Mouse (Mus musculus) forebrain, embryonic 10.5 days (tissue): ENCODE measurements around the gene Gbp3. TPM values are rescaled to one million over a fixed set of nuclear protein-coding genes. Genes with fewer than 3 reads are reported as not detected.
"Not testable (repeated sequence)": the region's sequence is repeated elsewhere in the genome, so short reads cannot be mapped to it uniquely, and the experiment has no call there.

Source experiments
- DNase-seq: peaks from one replicate; pipeline ENCODE4 v3.0.0-alpha.2; 2017; ENCODE audit warnings: low spot score; ENCODE audit errors: extremely low spot score
- H3K27ac ChIP-seq: fragments of 300-500 bp; sonication (generic); 2 replicates; pipeline ENCODE4 v1.5.1; 2016; ENCODE audit warnings: mild to moderate bottlenecking
- H3K27me3 ChIP-seq: fragments of 300-500 bp; sonication (generic); 2 replicates; pipeline ENCODE4 v1.6.1; 2016; ENCODE audit warnings: mild to moderate bottlenecking; ENCODE audit not compliant: poor library complexity, severe bottlenecking
- H3K36me3 ChIP-seq: fragments of 300-500 bp; sonication (generic); replicated peaks from 2 replicates; pipeline ENCODE4 v1.6.1; 2016; ENCODE audit warnings: mild to moderate bottlenecking, moderate library complexity
- H3K4me1 ChIP-seq: fragments of 300-500 bp; sonication (generic); 2 replicates; pipeline ENCODE4 v1.6.1; 2016
- H3K4me3 ChIP-seq: fragments of 300-500 bp; sonication (generic); 2 replicates; pipeline ENCODE4 v1.5.1; 2016; ENCODE audit warnings: mild to moderate bottlenecking, moderate library complexity
- H3K9me3 ChIP-seq: fragments of 300-500 bp; sonication (generic); 2 replicates; pipeline ENCODE4 v1.6.1; 2016; ENCODE audit warnings: mild to moderate bottlenecking, moderate library complexity
- WGBS: fragments of 180-500 bp; shearing (Covaris S2); methylation state at CpG from one replicate; pipeline ENCODE4 v1.1.7; 2016; 5-methylcytosine and 5-hydroxymethylcytosine counted together
- polyA plus RNA-seq: library from polyadenylated mRNA; unstranded; fragments of >200 nt; fragmentation: Nextera tagmentation; extraction: Ambion mirVana; gene quantifications from 2 replicates; pipeline ENCODE4 v1.2.1, GENCODE M21; 2016

The Gbp3 gene
- polyA plus RNA-seq, 1 experiment from 2014 or later, result 0.21 TPM

DNA sequence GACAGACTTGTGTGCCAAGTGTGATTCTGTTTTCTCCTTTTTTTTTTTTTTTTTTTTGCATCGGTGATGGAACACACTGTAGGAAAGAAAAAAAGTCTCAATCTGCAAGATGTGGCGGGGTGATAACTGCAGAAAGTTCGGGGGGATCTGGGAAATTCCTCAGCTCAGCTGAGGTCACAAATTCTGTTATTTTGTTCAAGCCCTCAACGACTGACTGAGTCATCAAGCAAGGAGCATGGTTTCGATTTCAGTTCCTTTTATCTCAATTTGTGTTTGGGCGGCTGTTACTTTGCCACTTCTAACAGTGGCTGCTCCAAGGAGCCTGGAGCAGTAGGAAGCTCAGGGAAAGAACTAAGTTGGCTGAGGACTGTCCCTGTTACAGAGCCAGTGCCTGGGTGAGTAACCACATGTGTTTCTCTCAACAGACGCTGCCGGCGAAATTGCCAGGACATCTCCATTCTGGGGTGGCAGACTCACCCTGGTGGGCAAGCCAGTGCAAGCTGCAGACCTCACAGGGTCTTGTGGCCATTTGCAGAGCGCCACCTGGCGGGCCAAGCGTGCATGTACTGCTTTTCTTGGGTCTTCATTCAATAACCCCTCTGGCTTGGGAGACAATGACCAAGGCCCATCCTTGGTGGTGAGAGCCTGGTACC is 596 bp downstream of the Gbp3 start:
- WGBS, result 24% methylated on average over 12 of the region's 12 CpGs
- H3K36me3 ChIP-seq, result no peaks in the 10 kb centered on the region
- DNase-seq, result peak; percentile 81
- peaks cover 11% of the 10 kb centered on the region for H3K4me1 ChIP-seq
- no peaks in the 10 kb centered on the region for H3K27me3 ChIP-seq
- peak overlapping the region; percentile 43 for H3K4me3 ChIP-seq
- H3K9me3 ChIP-seq, result no peaks in the 10 kb centered on the region
- no peak overlapping the region for H3K27ac ChIP-seq

DNA sequence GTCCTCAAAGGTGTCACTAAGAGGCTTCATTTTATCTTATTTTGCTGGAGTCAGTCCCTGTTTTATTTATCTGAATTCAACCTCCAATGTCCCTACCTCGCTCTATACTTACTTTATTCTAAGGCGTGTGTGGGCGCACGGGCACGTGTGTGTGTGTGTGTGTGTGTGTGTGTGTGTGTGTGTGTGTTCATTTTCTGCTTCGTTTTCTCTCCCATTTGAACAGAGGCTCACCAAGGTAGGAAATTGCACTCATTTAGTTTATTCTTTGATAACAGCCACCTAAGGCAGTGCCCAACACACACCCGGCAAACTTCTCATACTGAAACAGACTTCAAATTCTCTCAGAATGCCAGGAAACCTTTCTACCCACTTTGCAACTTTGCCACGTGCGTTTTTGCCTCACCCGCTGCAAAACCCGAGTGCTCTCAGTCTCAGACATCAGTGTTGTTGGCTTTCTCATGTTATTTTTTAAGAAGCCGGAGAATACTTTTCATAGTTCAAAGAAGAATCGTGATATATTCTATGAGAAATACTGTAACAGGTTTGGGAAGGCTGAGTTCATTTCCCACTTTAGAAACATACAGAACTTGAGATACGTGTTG is 1.3 kb downstream of the Gbp3 start:
- Histone ChIP-seq H3K4me1 (peaks cover 11% of the 10 kb centered on the region), H3K9me3 (no peaks in the 10 kb centered on the region), H3K36me3 (no peaks in the 10 kb centered on the region), H3K27ac (no peak overlapping the region), H3K4me3 (no peak overlapping the region), H3K27me3 (no peaks in the 10 kb centered on the region)
- no peak for DNase-seq
- WGBS, result 91% methylated on average over 14 of the region's 14 CpGs

DNA sequence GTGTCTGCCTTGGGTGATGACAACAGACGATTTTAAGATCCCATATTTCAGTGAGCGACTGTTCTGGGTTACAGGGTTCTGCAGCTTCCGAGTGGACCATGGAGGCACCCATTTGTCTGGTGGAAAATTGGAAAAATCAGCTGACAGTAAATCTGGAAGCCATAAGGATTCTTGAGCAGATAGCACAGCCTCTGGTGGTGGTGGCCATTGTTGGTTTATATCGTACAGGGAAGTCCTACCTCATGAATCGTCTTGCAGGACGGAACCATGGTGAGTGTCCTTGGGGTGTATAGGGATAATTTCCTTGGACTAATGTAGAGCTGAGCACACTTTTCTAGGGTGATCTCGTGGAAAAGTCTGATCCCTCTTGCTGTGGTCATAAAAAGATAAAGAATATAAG is 1.8 kb downstream of the Gbp3 start:
- WGBS, result 89% methylated on average over 7 of the region's 7 CpGs
- Histone ChIP-seq H3K27ac (no peak overlapping the region), H3K27me3 (no peaks in the 10 kb centered on the region), H3K4me1 (peaks cover 11% of the 10 kb centered on the region), H3K9me3 (no peaks in the 10 kb centered on the region), H3K36me3 (no peaks in the 10 kb centered on the region), H3K4me3 (no peak overlapping the region)
- no peak for DNase-seq

DNA sequence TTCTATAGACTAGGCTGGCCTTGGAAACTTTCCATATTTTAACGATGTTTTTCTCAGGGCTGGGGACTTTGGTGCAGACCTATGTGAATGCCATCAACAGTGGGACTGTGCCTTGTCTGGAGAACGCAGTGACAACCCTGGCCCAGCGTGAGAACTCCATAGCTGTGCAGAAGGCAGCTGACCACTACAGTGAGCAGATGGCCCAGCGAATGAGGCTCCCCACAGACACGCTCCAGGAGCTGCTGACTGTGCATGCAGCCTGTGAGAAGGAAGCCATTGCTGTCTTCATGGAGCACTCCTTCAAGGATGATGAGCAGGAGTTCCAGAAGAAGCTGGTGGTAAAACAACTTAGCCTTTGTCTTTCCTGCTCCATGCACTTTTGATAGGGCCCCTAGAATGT is 7.7 kb downstream of the Gbp3 start:
- DNase-seq, result not testable (repeated sequence)

DNA sequence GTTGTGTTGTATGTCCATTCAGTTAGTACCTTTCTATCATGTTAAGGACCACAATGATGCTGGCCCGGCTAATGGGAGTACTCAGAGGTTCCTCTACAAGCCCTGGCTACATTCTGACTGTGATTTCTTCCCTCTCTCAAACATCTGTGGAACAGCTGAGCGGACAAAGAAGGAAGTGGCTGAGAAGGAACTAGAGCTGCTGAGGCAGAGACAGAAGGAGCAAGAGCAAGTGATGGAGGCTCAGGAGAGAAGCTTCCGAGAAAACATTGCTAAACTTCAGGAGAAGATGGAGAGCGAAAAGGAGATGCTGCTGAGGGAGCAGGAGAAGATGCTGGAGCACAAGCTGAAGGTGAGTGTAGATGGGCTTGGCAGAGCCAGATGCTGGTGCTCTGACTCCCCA is 10.9 kb downstream of the Gbp3 start:
- H3K4me3 ChIP-seq, result no peak overlapping the region
- H3K4me1 ChIP-seq, result no peaks in the 10 kb centered on the region
- no peak for DNase-seq
- no peaks in the 10 kb centered on the region for H3K27me3 ChIP-seq
- no peaks in the 10 kb centered on the region for H3K36me3 ChIP-seq
- no peak overlapping the region for H3K27ac ChIP-seq
- WGBS, result 92% methylated on average over 4 of the region's 4 CpGs
- H3K9me3 ChIP-seq, result no peaks in the 10 kb centered on the region

More for the DNA sequence above, 7.7 kb downstream of the Gbp3 start:
- 81% methylated on average over 5 of the region's 5 CpGs for WGBS
- H3K4me1 ChIP-seq, H3K36me3 ChIP-seq, H3K27ac ChIP-seq, H3K4me3 ChIP-seq, H3K9me3 ChIP-seq, H3K27me3 ChIP-seq: not testable (repeated sequence)

DNA sequence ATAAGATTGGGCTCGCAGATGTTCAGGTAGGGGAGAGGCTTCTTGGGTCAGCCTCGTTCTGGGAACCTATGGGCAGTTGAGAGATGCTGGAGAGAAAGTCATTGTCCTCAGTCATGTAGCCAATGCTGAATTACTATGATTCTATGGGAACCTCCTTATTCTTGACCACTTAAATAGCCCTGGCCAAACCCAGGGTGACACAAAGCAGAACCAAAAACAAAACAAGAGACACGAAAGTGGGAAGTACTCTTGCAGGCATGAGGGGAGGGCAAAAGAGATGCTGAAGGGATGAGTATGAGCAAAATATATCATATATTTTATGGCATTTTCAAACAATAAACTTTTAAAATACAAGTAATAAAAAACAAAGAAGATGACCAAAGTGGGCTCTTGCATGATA is 17.3 kb downstream of the Gbp3 start:
- no peak overlapping the region for H3K4me3 ChIP-seq
- H3K27me3 ChIP-seq, result no peaks in the 10 kb centered on the region
- H3K4me1 ChIP-seq, result no peaks in the 10 kb centered on the region
- H3K27ac ChIP-seq, result no peak overlapping the region
- DNase-seq, result no peak
- H3K9me3 ChIP-seq, result no peaks in the 10 kb centered on the region
- WGBS, result 86% methylated on average over 3 of the region's 3 CpGs
- H3K36me3 ChIP-seq, result no peaks in the 10 kb centered on the region

DNA sequence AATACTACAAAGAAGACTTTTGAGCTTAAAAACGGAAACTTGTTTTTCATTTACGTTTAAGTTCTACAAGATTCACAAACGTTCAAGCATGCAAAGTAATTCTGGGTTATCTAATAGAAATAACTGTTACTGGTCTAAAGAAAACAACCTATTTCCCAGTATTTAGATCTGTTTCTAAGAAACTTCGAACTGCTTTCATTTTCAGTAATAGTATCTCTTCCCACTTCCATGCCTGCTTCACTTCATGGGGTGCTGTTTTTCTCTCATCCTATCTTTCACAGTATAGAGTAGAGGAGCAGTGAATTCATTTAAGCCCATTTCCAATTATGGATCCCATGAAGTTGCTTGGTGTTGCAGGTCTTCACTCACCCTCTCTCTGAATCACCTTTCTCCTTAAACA is 18.5 kb downstream of the Gbp3 start:
- WGBS, result 90% methylated on average over 4 of the region's 4 CpGs
- no peak for DNase-seq
- Histone ChIP-seq H3K27me3 (no peaks in the 10 kb centered on the region), H3K4me1 (no peaks in the 10 kb centered on the region), H3K4me3 (no peak overlapping the region), H3K36me3 (no peaks in the 10 kb centered on the region), H3K27ac (no peak overlapping the region), H3K9me3 (no peaks in the 10 kb centered on the region)

DNA sequence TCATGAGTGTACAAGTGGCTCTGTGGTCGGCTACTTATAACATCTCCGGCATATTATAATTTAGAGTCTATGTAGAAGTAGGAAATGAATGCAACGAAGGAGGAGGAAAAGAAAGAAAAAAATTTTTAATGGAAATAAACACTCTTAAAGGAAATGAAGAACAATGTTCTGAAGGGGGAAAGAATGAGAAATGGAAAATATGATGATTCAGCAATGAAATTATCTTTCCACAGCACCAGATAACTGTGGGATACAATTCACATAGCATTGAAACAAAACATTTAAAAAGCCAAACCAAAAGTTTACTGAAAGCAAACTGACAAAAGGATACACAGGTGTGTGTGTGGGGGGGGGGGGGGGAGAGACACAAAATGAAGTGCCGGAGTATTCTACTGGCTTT is 23.2 kb downstream of the Gbp3 start:
- Histone ChIP-seq H3K27ac (no peak overlapping the region), H3K27me3 (no peaks in the 10 kb centered on the region), H3K9me3 (no peaks in the 10 kb centered on the region), H3K4me1 (no peaks in the 10 kb centered on the region), H3K4me3 (no peak overlapping the region), H3K36me3 (no peaks in the 10 kb centered on the region)
- DNase-seq, result no peak
- 92% methylated on average over 4 of the region's 4 CpGs for WGBS

DNA sequence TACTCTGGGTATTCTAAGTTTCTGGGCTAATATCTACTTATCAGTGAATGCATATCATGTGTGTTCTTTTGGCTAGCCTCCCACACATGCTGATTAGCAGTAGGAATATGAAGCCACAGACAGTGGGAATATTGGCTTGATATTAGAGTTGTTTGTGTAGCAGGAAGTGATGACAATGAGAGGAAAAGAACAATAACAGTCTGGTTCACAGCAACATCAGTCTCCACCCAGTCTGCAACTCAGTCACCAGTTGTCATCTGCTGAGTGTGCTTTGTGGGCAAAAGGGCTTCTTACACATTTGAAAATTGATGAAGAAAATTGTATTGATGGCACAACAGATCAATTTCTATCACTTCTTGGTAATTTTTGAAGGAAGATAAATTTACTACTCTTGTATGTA is 27.6 kb downstream of the Gbp3 start:
- Histone ChIP-seq H3K4me3 (no peak overlapping the region), H3K9me3 (no peaks in the 10 kb centered on the region), H3K27me3 (no peaks in the 10 kb centered on the region), H3K27ac (no peak overlapping the region), H3K4me1 (no peaks in the 10 kb centered on the region), H3K36me3 (no peaks in the 10 kb centered on the region)
- no peak for DNase-seq

DNA sequence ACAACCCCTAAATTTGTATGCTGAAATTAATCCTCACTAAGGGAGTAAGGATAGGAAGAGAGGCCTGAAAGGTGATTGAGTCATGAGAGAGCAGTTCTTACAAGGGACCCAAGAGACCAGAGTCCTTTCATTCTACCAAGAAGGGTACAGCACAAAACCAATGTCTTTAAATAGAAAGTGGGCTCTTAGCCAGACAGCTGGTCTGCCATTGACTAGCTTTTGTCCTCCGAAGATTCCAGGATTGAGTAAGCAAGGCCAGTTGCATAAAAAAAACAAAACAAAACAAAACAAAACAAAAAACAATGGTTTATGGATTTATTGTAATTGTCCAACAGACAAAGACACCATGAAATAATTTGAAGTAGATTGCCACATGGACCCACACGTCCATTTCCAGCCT is 29.1 kb downstream of the Gbp3 start:
- Histone ChIP-seq H3K27ac (no peak overlapping the region), H3K4me1 (no peaks in the 10 kb centered on the region), H3K36me3 (no peaks in the 10 kb centered on the region), H3K27me3 (no peaks in the 10 kb centered on the region), H3K4me3 (no peak overlapping the region), H3K9me3 (no peaks in the 10 kb centered on the region)
- DNase-seq, result no peak
- 85% methylated on average over 2 of the region's 2 CpGs for WGBS

DNA sequence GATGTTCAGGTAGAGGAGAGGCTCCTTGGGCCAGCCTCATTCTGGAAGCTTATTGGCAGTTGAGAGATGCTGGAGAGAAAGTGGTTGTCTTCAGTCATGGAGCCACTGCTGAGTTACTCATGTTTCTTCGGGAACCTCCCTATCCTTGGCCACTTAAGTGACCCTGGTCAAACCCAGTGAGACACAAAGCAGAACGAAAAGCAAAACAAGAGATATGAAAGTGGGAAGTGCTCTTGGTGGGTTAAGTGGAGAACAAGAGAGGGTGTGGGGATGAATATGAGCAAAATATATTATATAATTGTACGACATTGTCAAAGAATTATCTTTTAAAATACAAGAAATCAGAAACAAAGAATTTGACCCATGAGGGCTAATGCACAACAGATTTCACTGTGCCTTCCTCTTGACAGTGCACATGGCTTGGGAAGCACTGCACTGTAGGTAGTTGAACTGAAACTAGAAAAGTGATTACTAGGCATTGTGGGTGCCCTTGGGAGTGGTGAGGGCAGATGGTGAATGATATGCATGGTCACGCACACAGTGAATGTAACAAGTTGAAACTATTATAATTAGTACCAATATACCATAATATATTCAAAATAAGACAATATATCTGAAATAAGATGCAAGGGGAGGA is 30.7 kb downstream of the Gbp3 start:
- no peak overlapping the region for H3K27ac ChIP-seq
- no peaks in the 10 kb centered on the region for H3K27me3 ChIP-seq
- no peaks in the 10 kb centered on the region for H3K36me3 ChIP-seq
- DNase-seq, result no peak
- no peaks in the 10 kb centered on the region for H3K4me1 ChIP-seq
- H3K9me3 ChIP-seq, result no peaks in the 10 kb centered on the region
- 93% methylated on average over 4 of the region's 4 CpGs for WGBS
- no peak overlapping the region for H3K4me3 ChIP-seq

DNA sequence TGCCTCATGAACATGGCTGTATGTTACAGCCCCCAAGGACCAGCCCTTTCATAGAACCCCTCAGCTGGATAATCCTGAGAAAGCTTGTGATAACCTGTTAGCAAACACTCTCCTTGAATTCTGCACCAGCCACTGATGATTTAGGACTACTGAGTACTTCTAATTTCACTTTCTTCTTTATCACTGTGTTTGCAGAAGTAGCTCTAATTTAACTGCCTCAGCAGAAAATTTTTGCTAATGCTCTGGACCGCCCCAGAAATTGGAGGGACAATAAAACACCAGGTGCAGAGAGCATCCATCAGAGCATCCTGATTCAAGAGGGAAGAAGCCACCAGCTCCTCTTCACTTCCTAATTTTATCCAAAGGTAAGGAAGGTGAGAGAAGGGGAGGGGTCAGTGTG is 34.7 kb downstream of the Gbp3 start, which contains the start of gene Gbp2b:
TSS of gene Gbp2b (plus strand) at position 301 of the 400 bp plus-strand sequence.
- no peak for DNase-seq
- no peaks in the 10 kb centered on the region for H3K9me3 ChIP-seq
- H3K27ac ChIP-seq, result no peak within 1 kb of the TSS
- H3K4me1 ChIP-seq, result no peaks in the 10 kb centered on the region
- no peaks in the 10 kb centered on the region for H3K27me3 ChIP-seq
- 82% methylated on average over 1 of the region's 1 CpGs for WGBS
- H3K4me3 ChIP-seq, result no peak within 1 kb of the TSS
- H3K36me3 ChIP-seq, result no peaks in the 10 kb centered on the region

DNA sequence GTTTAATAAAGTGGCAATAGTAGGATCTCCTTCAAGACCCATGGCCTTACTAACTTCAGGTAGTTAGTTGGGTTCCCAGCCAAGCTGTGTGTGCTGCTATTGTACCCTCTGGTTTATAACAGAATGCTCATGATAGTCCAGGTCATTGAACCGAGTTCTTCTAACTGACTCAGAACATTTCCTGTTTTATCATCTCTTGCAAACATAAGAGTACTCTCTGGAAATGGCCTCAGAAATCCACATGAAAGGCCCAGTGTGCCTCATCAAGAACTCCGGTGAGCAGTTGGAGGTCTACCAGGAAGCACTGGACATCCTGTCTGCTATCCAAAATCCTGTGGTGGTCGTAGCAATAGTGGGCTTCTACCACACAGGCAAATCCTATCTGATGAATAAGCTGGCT is 38.1 kb downstream of the Gbp3 start:
- Histone ChIP-seq H3K27ac (no peak overlapping the region), H3K9me3 (no peaks in the 10 kb centered on the region), H3K27me3 (no peaks in the 10 kb centered on the region), H3K36me3 (no peaks in the 10 kb centered on the region), H3K4me1 (no peaks in the 10 kb centered on the region), H3K4me3 (no peak overlapping the region)
- 84% methylated on average over 3 of the region's 3 CpGs for WGBS
- no peak for DNase-seq
